Mouse (Mus musculus) kidney, embryonic 15.5 days (tissue): ENCODE results near the gene Gm21974. TPM values are rescaled to one million over a fixed set of nuclear protein-coding genes. Genes with fewer than 3 reads are reported as not detected.
A peak's percentile ranks its signal among the peaks of the same experiment; 100 is the strongest.
"Not testable (repeated sequence)": the region's sequence is repeated elsewhere in the genome, so short reads cannot be mapped to it uniquely, and the experiment has no call there.

Experiments used
- ATAC-seq: fragments of 200-750 bp; cut with Nextera tagmentation; replicated peaks from 2 replicates; pipeline ENCODE4 v1.8.0; 2017; ENCODE audit warnings: moderate TSS enrichment; ENCODE audit not compliant: low FRiP score
- H3K27ac ChIP-seq: fragments of 300-500 bp; sonication (generic); 2 replicates; pipeline ENCODE4 v1.5.1; 2015; ENCODE audit warnings: mild to moderate bottlenecking, inconsistent platforms
- H3K27me3 ChIP-seq: fragments of 300-500 bp; sonication (generic); 2 replicates; pipeline ENCODE4 v1.6.1; 2015; ENCODE audit warnings: inconsistent platforms
- H3K36me3 ChIP-seq: fragments of 300-500 bp; sonication (generic); 2 replicates; pipeline ENCODE4 v1.6.1; 2015; ENCODE audit warnings: inconsistent platforms
- H3K4me1 ChIP-seq: fragments of 300-500 bp; sonication (generic); 2 replicates; pipeline ENCODE4 v1.6.1; 2015; ENCODE audit warnings: inconsistent platforms
- H3K4me2 ChIP-seq: fragments of 300-500 bp; sonication (generic); 2 replicates; pipeline ENCODE4 v1.6.1; 2015; ENCODE audit warnings: moderate library complexity, mild to moderate bottlenecking, inconsistent platforms
- H3K4me3 ChIP-seq: fragments of 300-500 bp; sonication (generic); replicated peaks from 2 replicates; pipeline ENCODE4 v1.5.1; 2015; ENCODE audit warnings: mild to moderate bottlenecking, inconsistent platforms
- H3K9ac ChIP-seq: fragments of 300-500 bp; sonication (generic); 2 replicates; pipeline ENCODE4 v1.6.1; 2015; ENCODE audit warnings: mild to moderate bottlenecking, inconsistent platforms
- H3K9me3 ChIP-seq: fragments of 300-500 bp; sonication (generic); replicated peaks from 2 replicates; pipeline ENCODE4 v1.6.1; 2016; ENCODE audit warnings: inconsistent platforms
- WGBS: fragments of 180-500 bp; shearing (Covaris S2); methylation state at CpG from one replicate; pipeline ENCODE4 v1.1.7; 2015; ENCODE audit warnings: mixed read lengths; 5-methylcytosine and 5-hydroxymethylcytosine counted together
- polyA plus RNA-seq: library from polyadenylated mRNA; unstranded; fragments of >200 nt; fragmentation: Nextera tagmentation; extraction: Ambion mirVana; gene quantifications from 2 replicates; pipeline ENCODE4 v1.2.1, GENCODE M21; 2015

Gm21974 gene
- not detected in 2 replicates for polyA plus RNA-seq

GRCm38 (mm10) chr7:127895442-127895841, at the start of gene Gm21974, which contains the start of gene Vkorc1:
Gene Gm21974, minus strand, starts transcription at chr7:127895454.
Gene Vkorc1, minus strand, starts transcription at chr7:127895617.
- Histone ChIP-seq H3K9ac (peak within 1 kb of the TSS; percentile 59), H3K36me3 (peaks cover 23% of the 10 kb centered on the region), H3K9me3 (no peaks in the 10 kb centered on the region), H3K4me1 (peaks cover 10% of the 10 kb centered on the region), H3K27me3 (0 out of 2 replicates have a peak, but pooled peaks cover 4% of the 10 kb centered on the region), H3K4me3 (peak within 1 kb of the TSS; percentile 69), H3K27ac (peak within 1 kb of the TSS; percentile 84), H3K4me2 (peak within 1 kb of the TSS; percentile 72)
- peak; percentile 98 for ATAC-seq
- under 1% methylated on average over 26 of the region's 26 CpGs for WGBS

GRCm38 (mm10) chr7:127944614-127945013, 49.4 kb upstream of the Gm21974 start:
- Histone ChIP-seq H3K27me3 (peaks cover 39% of the 10 kb centered on the region), H3K4me3 (peak overlapping the region; percentile 17), H3K36me3 (no peaks in the 10 kb centered on the region), H3K4me1 (peaks cover 8% of the 10 kb centered on the region; the same call in 1 of the 2 replicates), H3K27ac (no peak overlapping the region), H3K4me2 (peak overlapping the region; percentile 48), H3K9ac (no peak overlapping the region), H3K9me3 (no peaks in the 10 kb centered on the region)
- WGBS = 5% methylated on average over 23 of the region's 23 CpGs
- ATAC-seq = peak; percentile 71; the same call in 1 of the 2 replicates

GRCm38 (mm10) chr7:127942097-127942496, 46.8 kb upstream of the Gm21974 start:
- not testable (repeated sequence) for H3K4me3 ChIP-seq, H3K27ac ChIP-seq, H3K9ac ChIP-seq, H3K4me1 ChIP-seq, H3K4me2 ChIP-seq, ATAC-seq, H3K9me3 ChIP-seq, H3K36me3 ChIP-seq
- peaks cover 39% of the 10 kb centered on the region for H3K27me3 ChIP-seq
- WGBS = 50% methylated on average over 2 of the region's 2 CpGs

GRCm38 (mm10) chr7:127936216-127936884, 41.1 kb upstream of the Gm21974 start:
- Histone ChIP-seq H3K4me2 (peak overlapping the region; percentile 99), H3K4me3 (peak overlapping the region; percentile 78), H3K4me1 (peaks cover 48% of the 10 kb centered on the region), H3K27ac (peak overlapping the region; percentile 67; the same call in 1 of the 2 replicates), H3K9me3 (no peaks in the 10 kb centered on the region), H3K36me3 (no peaks in the 10 kb centered on the region), H3K27me3 (no peaks in the 10 kb centered on the region), H3K9ac (peak overlapping the region; percentile 85)
- WGBS = 55% methylated on average over 18 of the region's 18 CpGs
- no peak for ATAC-seq

- peak overlapping the region; percentile 85 for H3K9ac ChIP-seq
- ATAC-seq = peak; percentile 50
- WGBS = 1% methylated on average over 38 of the region's 38 CpGs
These were observed 40.5 kb upstream of the Gm21974 start for GRCm38 (mm10) chr7:127935748-127936159.

GRCm38 (mm10) chr7:127935028-127935722, 39.9 kb upstream of the Gm21974 start:
- peak; percentile 92 for ATAC-seq
- H3K27ac ChIP-seq = peak overlapping the region; percentile 80
- no peaks in the 10 kb centered on the region for H3K36me3 ChIP-seq
- H3K9ac ChIP-seq = peak overlapping the region; percentile 85
- H3K4me1 ChIP-seq = peaks cover 58% of the 10 kb centered on the region
- H3K4me2 ChIP-seq = peak overlapping the region; percentile 99
- 6% methylated on average over 32 of the region's 32 CpGs for WGBS
- H3K9me3 ChIP-seq = no peaks in the 10 kb centered on the region
- no peaks in the 10 kb centered on the region for H3K27me3 ChIP-seq
- H3K4me3 ChIP-seq = peak overlapping the region; percentile 78

More at GRCm38 (mm10) chr7:127935748-127936159, 40.5 kb upstream of the Gm21974 start:
- Histone ChIP-seq H3K36me3 (no peaks in the 10 kb centered on the region), H3K27me3 (no peaks in the 10 kb centered on the region), H3K4me3 (peak overlapping the region; percentile 78), H3K27ac (peak overlapping the region; percentile 67), H3K4me1 (peaks cover 52% of the 10 kb centered on the region), H3K4me2 (peak overlapping the region; percentile 99), H3K9me3 (no peaks in the 10 kb centered on the region)

- Histone ChIP-seq H3K27me3 (peaks cover 4% of the 10 kb centered on the region), H3K9ac (0 out of 2 replicates have a peak overlapping the region, but pooled peaks have one; percentile 44), H3K27ac (peak overlapping the region; percentile 80; the same call in 1 of the 2 replicates), H3K4me2 (no peak overlapping the region), H3K36me3 (no peaks in the 10 kb centered on the region), H3K9me3 (no peaks in the 10 kb centered on the region), H3K4me1 (peaks cover 65% of the 10 kb centered on the region), H3K4me3 (no peak overlapping the region)
- WGBS = 83% methylated on average over 5 of the region's 5 CpGs
- ATAC-seq = no peak
These were observed 38.8 kb upstream of the Gm21974 start for GRCm38 (mm10) chr7:127934075-127934474.

GRCm38 (mm10) chr7:127932273-127933031, 37.2 kb upstream of the Gm21974 start:
- ATAC-seq = no peak

GRCm38 (mm10) chr7:127931351-127932135, 36.3 kb upstream of the Gm21974 start:
- Histone ChIP-seq H3K4me1 (peaks cover 88% of the 10 kb centered on the region), H3K27me3 (peaks cover 9% of the 10 kb centered on the region), H3K4me3 (no peak overlapping the region), H3K9me3 (no peaks in the 10 kb centered on the region), H3K27ac (peak overlapping the region; percentile 89), H3K9ac (no peak overlapping the region), H3K4me2 (peak overlapping the region; percentile 4), H3K36me3 (peaks cover 9% of the 10 kb centered on the region)
- no peak for ATAC-seq
- 32% methylated on average over 13 of the region's 13 CpGs for WGBS

More at GRCm38 (mm10) chr7:127932273-127933031, 37.2 kb upstream of the Gm21974 start:
- H3K4me1 ChIP-seq = peaks cover 80% of the 10 kb centered on the region
- WGBS = 19% methylated on average over 13 of the region's 13 CpGs
- no peak overlapping the region for H3K4me3 ChIP-seq
- peak overlapping the region; percentile 8; the same call in 1 of the 2 replicates for H3K4me2 ChIP-seq
- H3K27me3 ChIP-seq = peaks cover 9% of the 10 kb centered on the region
- 0 out of 2 replicates have a peak overlapping the region, but pooled peaks have one; percentile 8 for H3K9ac ChIP-seq
- H3K36me3 ChIP-seq = no peaks in the 10 kb centered on the region
- H3K27ac ChIP-seq = peak overlapping the region; percentile 89
- no peaks in the 10 kb centered on the region for H3K9me3 ChIP-seq

- H3K9ac ChIP-seq = no peak overlapping the region
- 81% methylated on average over 5 of the region's 5 CpGs for WGBS
- H3K4me2 ChIP-seq = no peak overlapping the region; the same call in 1 of the 2 replicates
- no peaks in the 10 kb centered on the region for H3K9me3 ChIP-seq
- H3K4me1 ChIP-seq = peaks cover 88% of the 10 kb centered on the region
- H3K27ac ChIP-seq = 0 out of 2 replicates have a peak overlapping the region, but pooled peaks have one; percentile 89
- no peak overlapping the region for H3K4me3 ChIP-seq
- H3K36me3 ChIP-seq = peaks cover 18% of the 10 kb centered on the region
- H3K27me3 ChIP-seq = peaks cover 9% of the 10 kb centered on the region
- ATAC-seq = no peak
These were observed 35.4 kb upstream of the Gm21974 start for GRCm38 (mm10) chr7:127930636-127931035.

- 4% methylated on average over 6 of the region's 6 CpGs for WGBS
- H3K4me1 ChIP-seq = peaks cover 92% of the 10 kb centered on the region
- peak within 1 kb of the TSS; percentile 93 for H3K27ac ChIP-seq
- H3K36me3 ChIP-seq = peaks cover 25% of the 10 kb centered on the region
- peak within 1 kb of the TSS; percentile 53 for H3K4me3 ChIP-seq
- peak within 1 kb of the TSS; percentile 55 for H3K4me2 ChIP-seq
- H3K27me3 ChIP-seq = peaks cover 9% of the 10 kb centered on the region
- peak; percentile 30; the same call in 1 of the 2 replicates for ATAC-seq
- H3K9ac ChIP-seq = peak within 1 kb of the TSS; percentile 64
- H3K9me3 ChIP-seq = no peaks in the 10 kb centered on the region
These were observed 34.7 kb upstream of the Gm21974 start, which contains the start of gene Prss8 for GRCm38 (mm10) chr7:127929923-127930322. Gene Prss8, minus strand, starts transcription at chr7:127930104.
